Mouse (Mus musculus) brain, embryonic 14.5 days (tissue): ENCODE measurements at regions not wholly inside any gene's neighbourhood (a gene's known extent, or its start where the extent isn't known, plus 50 kb on each side); places are given as distances from the start of the nearest gene placed in this dataset.

Experiments
- CTCF ChIP-seq: fragments of 200-500 bp; IDR thresholded peaks from 2 replicates; pipeline ENCODE4 v1.5.1; 2012; ENCODE audit warnings: inconsistent platforms, mild to moderate bottlenecking, moderate library complexity, borderline replicate concordance; ENCODE audit not compliant: insufficient read depth, insufficient read length; ENCODE audit errors: extremely low read depth
- POLR2A ChIP-seq: fragments of 200-500 bp; IDR thresholded peaks from 2 replicates; pipeline ENCODE4 v1.6.1; 2012; ENCODE audit warnings: mild to moderate bottlenecking, inconsistent platforms, borderline replicate concordance; ENCODE audit not compliant: poor library complexity, insufficient read depth, insufficient read length, severe bottlenecking; ENCODE audit errors: extremely low read depth

DNA sequence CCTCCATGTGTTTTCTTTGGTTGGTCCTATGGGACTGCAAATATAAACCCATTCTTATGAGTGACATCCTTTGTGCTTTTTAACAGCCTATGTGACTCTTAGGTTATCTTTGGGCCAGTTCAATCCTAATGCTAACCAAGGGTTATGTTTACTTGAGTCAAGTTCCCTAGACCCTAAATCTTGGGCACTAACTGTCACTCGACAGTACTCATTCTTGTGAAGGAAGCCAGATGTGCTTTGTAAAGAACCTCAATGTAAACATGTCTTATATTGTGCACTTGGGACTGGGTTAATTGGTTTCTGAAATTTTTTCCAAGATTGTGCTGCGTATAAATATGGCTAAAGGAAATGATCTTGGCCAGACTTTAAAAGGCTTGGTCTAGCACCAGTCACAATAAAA lies 939.0 kb upstream of the Mdga2 start:
- TF ChIP-seq CTCF: no peak
- TF ChIP-seq POLR2A: no peak
